Mouse (Mus musculus): ENCODE data around the gene Apoc3. TPM values are rescaled to one million over a fixed set of nuclear protein-coding genes. Genes with fewer than 3 reads are reported as not detected.

Gene Apoc3
- total RNA-seq (2014; fragmentation: Nextera tagmentation), result not detected in 2 replicates
- total RNA-seq (2017), result 0.33 TPM in 1 of 2 replicates, not detected in the other
- not detected in 2 replicates for polyA plus RNA-seq (2012)

DNA sequence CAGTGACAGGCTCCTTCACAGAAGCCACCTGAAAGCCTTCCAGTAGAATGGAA lies at the start of gene Apoc3:
Gene Apoc3 (minus strand): TSS at position 41 of the 53 bp plus-strand sequence.
- Histone ChIP-seq H3K4me1 (ENCODE audit: insufficient read depth, low read depth, low read length) (peaks cover 41% of the 10 kb centered on the region), H3K27me3 (ENCODE audit: insufficient read depth, low read length) (peaks cover 64% of the 10 kb centered on the region), H3K4me3 (ENCODE audit: low read depth, low read length) (no peak within 1 kb of the TSS), H3K9me3 (replicated peaks) (no peaks in the 10 kb centered on the region), H3K36me3 (replicated peaks) (no peaks in the 10 kb centered on the region)
- no peak for TF ChIP-seq GATA1 (IDR thresholded peaks at IDR 0.05; ENCODE audit: borderline replicate concordance, low read length)
- TF ChIP-seq GATA2 (IDR thresholded peaks at IDR 0.05; ENCODE audit: borderline replicate concordance, low read depth, low read length), result no peak
- ATAC-seq (ENCODE audit: extremely low read depth, insufficient number of reproducible peaks, low FRiP score, poor library complexity, severe bottlenecking) (no peak), DNase-seq (ENCODE audit: low spot score) (no peak)

DNA sequence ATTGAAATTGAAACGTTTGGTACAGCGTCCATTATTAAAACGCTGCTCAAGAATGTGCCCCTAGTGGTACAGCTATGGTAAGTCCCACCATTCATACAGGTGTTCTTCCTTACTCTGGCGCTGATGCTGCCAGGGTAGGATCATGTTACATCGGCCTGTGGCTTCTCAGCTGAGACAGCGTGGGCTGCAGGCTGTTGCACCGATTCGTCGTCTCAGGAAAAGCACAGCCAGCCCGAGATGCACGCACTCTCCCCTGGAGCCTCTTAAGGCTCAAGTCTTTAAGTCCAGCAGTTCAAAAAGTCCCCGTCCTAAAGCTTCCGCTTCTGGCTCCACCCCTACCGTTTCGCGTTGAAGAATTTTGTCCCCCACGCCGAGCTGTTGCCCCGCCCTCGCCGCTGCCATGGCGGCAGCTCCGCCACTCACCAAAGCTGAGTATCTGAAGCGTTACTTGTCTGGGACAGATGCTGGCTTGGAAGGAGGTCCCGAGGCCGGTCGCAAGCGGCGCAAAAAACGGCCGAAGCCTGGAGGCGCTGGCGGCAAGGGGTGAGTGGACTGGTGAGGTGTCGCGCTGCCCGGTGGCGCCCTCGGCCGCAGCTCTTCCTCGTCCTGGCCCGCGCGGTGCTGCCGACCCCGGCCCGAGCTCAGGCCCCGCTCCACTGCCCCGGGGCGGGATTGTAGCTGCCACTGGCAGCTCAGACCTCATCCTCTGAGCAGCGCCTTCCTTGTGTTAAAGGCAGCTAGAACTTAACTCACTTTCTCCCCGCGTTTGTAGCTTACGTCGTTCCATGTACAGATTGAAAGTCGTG lies 47.4 kb upstream of the Apoc3 start, which contains the start of gene Bud13:
Gene Bud13 (plus strand): TSS at position 378 of the 806 bp plus-strand sequence.
- peak within 1 kb of the TSS; percentile 92 for H3K4me3 ChIP-seq (ENCODE audit: low read depth, low read length)
- DNase-seq (ENCODE audit: low spot score) (peak; percentile 89), ATAC-seq (ENCODE audit: extremely low read depth, insufficient number of reproducible peaks, low FRiP score, poor library complexity, severe bottlenecking) (peak; percentile 86)
- TF ChIP-seq CTCF (IDR thresholded peaks at IDR 0.05; ENCODE audit: low read depth, low read length), result peak; percentile 28; the same call in 1 of the 2 replicates
- no peak for TF ChIP-seq GATA1 (IDR thresholded peaks at IDR 0.05; ENCODE audit: borderline replicate concordance, low read length)
- no peaks in the 10 kb centered on the region for H3K9me3 ChIP-seq (replicated peaks)
- H3K4me1 ChIP-seq (ENCODE audit: insufficient read depth, low read depth, low read length), result peaks cover 27% of the 10 kb centered on the region
- H3K27me3 ChIP-seq (ENCODE audit: insufficient read depth, low read length), result no peaks in the 10 kb centered on the region
- peaks cover 66% of the 10 kb centered on the region for H3K36me3 ChIP-seq (replicated peaks)

DNA sequence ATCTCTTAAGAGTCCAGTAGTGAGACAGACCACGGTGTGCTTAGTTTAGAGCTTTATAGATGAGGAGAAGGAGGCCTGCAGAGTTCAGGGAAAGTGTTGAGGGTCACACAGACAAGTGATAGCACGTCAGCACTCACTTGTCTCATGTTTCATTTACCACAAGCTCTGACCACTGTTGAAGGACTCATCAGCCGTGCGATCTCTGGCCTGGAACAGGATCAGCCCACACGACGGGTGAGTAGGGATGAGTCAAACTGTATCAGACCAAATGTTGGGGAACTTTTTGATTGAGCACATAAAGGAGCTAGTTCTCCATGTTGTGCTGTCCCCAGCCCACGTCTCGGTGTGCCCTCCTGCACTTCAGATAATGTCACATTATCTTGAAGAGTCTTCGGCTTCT lies 39.1 kb upstream of the Apoc3 start:
- Histone ChIP-seq H3K4me3 (ENCODE audit: low read depth, low read length) (peak overlapping the region; percentile 92; the same call in 1 of the 2 replicates), H3K4me1 (ENCODE audit: insufficient read depth, low read depth, low read length) (peaks cover 40% of the 10 kb centered on the region), H3K27me3 (ENCODE audit: insufficient read depth, low read length) (peaks cover 11% of the 10 kb centered on the region), H3K9me3 (replicated peaks) (no peaks in the 10 kb centered on the region), H3K36me3 (replicated peaks) (peaks cover 66% of the 10 kb centered on the region)
- ATAC-seq (ENCODE audit: extremely low read depth, insufficient number of reproducible peaks, low FRiP score, poor library complexity, severe bottlenecking), result no peak
- TF ChIP-seq POLR2AphosphoS5 (IDR thresholded peaks at IDR 0.05; ENCODE audit: insufficient replicate concordance, low read depth, low read length) (no peak), GATA1 (IDR thresholded peaks at IDR 0.05; ENCODE audit: borderline replicate concordance, low read length) (no peak), TAL1 (conservative IDR thresholded peaks at IDR 0.05; ENCODE audit: low read depth, low read length) (no peak)
- no peak for DNase-seq (ENCODE audit: low spot score)

GRCm38 (mm10) chr9:46272677-46273454 lies 37.4 kb upstream of the Apoc3 start, which contains the start of gene Zpr1:
Zpr1 (plus strand) TSS chr9:46273064.
- no peak for TF ChIP-seq TAL1 (conservative IDR thresholded peaks at IDR 0.05; ENCODE audit: low read depth, low read length)
- TF ChIP-seq GATA2 (IDR thresholded peaks at IDR 0.05; ENCODE audit: borderline replicate concordance, low read depth, low read length), result no peak
- TF ChIP-seq POLR2AphosphoS5 (IDR thresholded peaks at IDR 0.05; ENCODE audit: insufficient replicate concordance, low read depth, low read length), result no peak
- no peak for TF ChIP-seq CTCF (IDR thresholded peaks at IDR 0.05; ENCODE audit: low read depth, low read length)
- no peak for TF ChIP-seq GATA1 (IDR thresholded peaks at IDR 0.05; ENCODE audit: borderline replicate concordance, low read length)
- Histone ChIP-seq H3K4me3 (ENCODE audit: low read depth, low read length) (peak within 1 kb of the TSS; percentile 92), H3K9me3 (replicated peaks) (no peaks in the 10 kb centered on the region), H3K36me3 (replicated peaks) (peaks cover 51% of the 10 kb centered on the region), H3K27me3 (ENCODE audit: insufficient read depth, low read length) (peaks cover 27% of the 10 kb centered on the region), H3K4me1 (ENCODE audit: insufficient read depth, low read depth, low read length) (peaks cover 42% of the 10 kb centered on the region)
- ATAC-seq (ENCODE audit: extremely low read depth, insufficient number of reproducible peaks, low FRiP score, poor library complexity, severe bottlenecking) (peak; percentile 98), DNase-seq (ENCODE audit: low spot score) (peak; percentile 97)

DNA sequence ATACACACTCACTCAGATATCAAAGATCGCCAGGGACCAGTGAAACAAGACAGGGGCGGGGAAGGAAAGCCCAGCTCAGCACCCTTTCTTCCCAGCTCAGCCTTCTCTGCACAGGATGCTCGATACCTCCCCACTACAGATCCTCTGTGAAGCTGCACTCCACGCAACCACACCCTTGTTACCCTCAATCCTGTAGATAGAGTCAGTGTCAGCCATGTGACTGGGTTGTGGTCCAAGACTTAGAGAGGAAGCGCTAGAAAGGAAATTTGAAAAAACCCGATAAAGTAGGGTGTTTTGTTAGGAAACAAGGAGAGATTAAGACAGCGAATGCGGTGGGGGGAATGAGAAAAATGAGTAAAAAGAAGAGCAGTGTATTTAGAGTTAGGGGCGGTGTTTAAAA lies 36.6 kb upstream of the Apoc3 start:
- peak; percentile 47 for DNase-seq (ENCODE audit: low spot score)
- H3K4me1 ChIP-seq (ENCODE audit: insufficient read depth, low read depth, low read length), result peaks cover 43% of the 10 kb centered on the region
- ATAC-seq (ENCODE audit: extremely low read depth, insufficient number of reproducible peaks, low FRiP score, poor library complexity, severe bottlenecking), result no peak

GRCm38 (mm10) chr9:46270782-46271181 lies 35.3 kb upstream of the Apoc3 start:
- no peak for TF ChIP-seq GATA2 (IDR thresholded peaks at IDR 0.05; ENCODE audit: borderline replicate concordance, low read depth, low read length)
- no peak for TF ChIP-seq TAL1 (conservative IDR thresholded peaks at IDR 0.05; ENCODE audit: low read depth, low read length)
- no peak for TF ChIP-seq GATA1 (IDR thresholded peaks at IDR 0.05; ENCODE audit: borderline replicate concordance, low read length)
- TF ChIP-seq POLR2AphosphoS5 (IDR thresholded peaks at IDR 0.05; ENCODE audit: insufficient replicate concordance, low read depth, low read length), result no peak
- TF ChIP-seq CTCF (IDR thresholded peaks at IDR 0.05; ENCODE audit: low read depth, low read length), result no peak
- Histone ChIP-seq H3K27me3 (ENCODE audit: insufficient read depth, low read length) (peaks cover 40% of the 10 kb centered on the region), H3K9me3 (replicated peaks) (no peaks in the 10 kb centered on the region), H3K4me1 (ENCODE audit: insufficient read depth, low read depth, low read length) (peaks cover 38% of the 10 kb centered on the region), H3K4me3 (ENCODE audit: low read depth, low read length) (no peak overlapping the region), H3K36me3 (replicated peaks) (peaks cover 30% of the 10 kb centered on the region)
- DNase-seq (ENCODE audit: low spot score) (no peak), ATAC-seq (ENCODE audit: extremely low read depth, insufficient number of reproducible peaks, low FRiP score, poor library complexity, severe bottlenecking) (no peak)

More for the DNA sequence above, 36.6 kb upstream of the Apoc3 start:
- no peaks in the 10 kb centered on the region for H3K9me3 ChIP-seq (replicated peaks)
- H3K36me3 ChIP-seq (replicated peaks), result peaks cover 43% of the 10 kb centered on the region
- TF ChIP-seq GATA2 (IDR thresholded peaks at IDR 0.05; ENCODE audit: borderline replicate concordance, low read depth, low read length) (no peak), GATA1 (IDR thresholded peaks at IDR 0.05; ENCODE audit: borderline replicate concordance, low read length) (no peak), POLR2AphosphoS5 (IDR thresholded peaks at IDR 0.05; ENCODE audit: insufficient replicate concordance, low read depth, low read length) (no peak), CTCF (IDR thresholded peaks at IDR 0.05; ENCODE audit: low read depth, low read length) (no peak), TAL1 (conservative IDR thresholded peaks at IDR 0.05; ENCODE audit: low read depth, low read length) (no peak)
- H3K4me3 ChIP-seq (ENCODE audit: low read depth, low read length), result peak overlapping the region; percentile 92; the same call in 1 of the 2 replicates
- peaks cover 34% of the 10 kb centered on the region for H3K27me3 ChIP-seq (ENCODE audit: insufficient read depth, low read length)

All from G1E (cell line).